In the genomic region with DNA sequence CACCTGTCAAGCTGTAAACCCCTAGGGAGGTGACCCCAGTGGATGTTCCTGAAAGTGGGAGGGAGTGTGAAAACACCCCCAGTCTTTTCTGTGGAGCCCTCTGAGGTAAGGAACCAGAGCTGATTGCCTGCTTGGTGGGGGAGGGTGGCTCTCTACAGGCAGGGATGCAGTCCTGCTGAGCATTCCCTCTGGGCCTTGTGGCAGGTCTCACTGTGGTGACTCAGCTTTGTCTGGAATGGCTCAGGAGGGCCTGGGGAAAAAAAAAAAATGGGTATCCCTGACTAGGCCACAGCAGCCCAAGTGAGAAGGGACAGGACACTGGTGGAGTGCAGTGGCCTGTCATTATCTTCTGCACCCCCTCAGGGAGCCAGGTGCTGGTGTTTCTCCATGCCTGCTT, we compare ENCODE assay signal across 9 mouse cellular contexts. TPM values are rescaled to one million over a fixed set of nuclear protein-coding genes. Genes with fewer than 3 reads are reported as not detected.
DNase-seq lines count a peak whose midpoint lies in the region; ATAC-seq and TF ChIP-seq lines count a peak whose summit lies in the region.
"Had no signal": no experiment of that assay in that cellular context is flagged by ENCODE, and none has a peak within 500 bp of the region (broad histone marks: within the 10 kb centered on the region; RNA-seq: fewer than 3 reads in every experiment).

No protein-coding gene starts in this region.

- no peaks in the 10 kb centered on the region for H3K27me3 ChIP-seq in kidney, postnatal 0 days (ENCODE audit: insufficient read depth, low read length)
- H3K27me3 ChIP-seq in limb, embryonic 13.5 days, result no peaks in the 10 kb centered on the region
- no peaks in the 10 kb centered on the region for H3K27me3 ChIP-seq in stomach, embryonic 15.5 days (replicated peaks)

- no peaks in the 10 kb centered on the region for H3K9me3 ChIP-seq in kidney, postnatal 0 days (replicated peaks; ENCODE audit: low read length)
- no peaks in the 10 kb centered on the region for H3K9me3 ChIP-seq in limb, embryonic 13.5 days
- H3K9me3 ChIP-seq in stomach, embryonic 15.5 days, result no peaks in the 10 kb centered on the region

- peak overlapping the region; percentile 57; the same call in 1 of the 2 replicates for H3K4me2 ChIP-seq in kidney, postnatal 0 days (ENCODE audit: low read length)
- peak overlapping the region; percentile 91 for H3K4me2 ChIP-seq in limb, embryonic 13.5 days (replicated peaks)
- peak overlapping the region; percentile 88 for H3K4me2 ChIP-seq in stomach, embryonic 15.5 days

- no peak overlapping the region for H3K27ac ChIP-seq in kidney, postnatal 0 days
- no peak overlapping the region for H3K27ac ChIP-seq in limb, embryonic 13.5 days
- H3K27ac ChIP-seq in stomach, embryonic 15.5 days, result peak overlapping the region; percentile 78

- no peak for DNase-seq in kidney, postnatal 0 days (ENCODE audit: low spot score)
- no peak for DNase-seq in kidney, adult 11 months
- DNase-seq in cerebellum, postnatal 14 days, result no peak
- DNase-seq in layer of hippocampus, adult 8-10 months (ENCODE audit: low spot score in 2 of 2), result no peak
- no peak for DNase-seq in gastrocnemius, postnatal 4 days (ENCODE audit: low spot score in 2 of 2)
- DNase-seq: gastrocnemius, postnatal 14 days had no signal

- TF ChIP-seq CTCF in kidney, postnatal 0 days (IDR thresholded peaks at IDR 0.05; ENCODE audit: low read depth), result no peak

- no peak overlapping the region for H3K4me3 ChIP-seq in kidney, postnatal 0 days (replicated peaks; ENCODE audit: low read depth, low read length)
- peak overlapping the region; percentile 82 for H3K4me3 ChIP-seq in limb, embryonic 13.5 days
- H3K4me3 ChIP-seq in stomach, embryonic 15.5 days (replicated peaks), result 0 out of 2 replicates have a peak overlapping the region, but pooled peaks have one; percentile 87

- peaks cover 7% of the 10 kb centered on the region; the same call in 1 of the 2 replicates for H3K36me3 ChIP-seq in kidney, postnatal 0 days (ENCODE audit: insufficient read depth, low read length)
- peaks cover 22% of the 10 kb centered on the region for H3K36me3 ChIP-seq in limb, embryonic 13.5 days
- H3K36me3 ChIP-seq in stomach, embryonic 15.5 days, result no peaks in the 10 kb centered on the region

- H3K9ac ChIP-seq in kidney, postnatal 0 days (ENCODE audit: low read depth, low read length), result no peak overlapping the region
- H3K9ac ChIP-seq in limb, embryonic 13.5 days, result peak overlapping the region; percentile 87
- no peak overlapping the region for H3K9ac ChIP-seq in stomach, embryonic 15.5 days

- ATAC-seq in kidney, postnatal 0 days (replicated peaks; ENCODE audit: low FRiP score, low read depth), result no peak
- peak; percentile 32 for ATAC-seq in erythroblast, adult 5-6 weeks (replicated peaks; ENCODE audit: low FRiP score, poor library complexity, severe bottlenecking)
- ATAC-seq in limb, embryonic 13.5 days (ENCODE audit: low FRiP score, low read depth), result no peak
- ATAC-seq in stomach, embryonic 15.5 days (ENCODE audit: insufficient read depth, low FRiP score, low read depth), result no peak

- peaks cover 12% of the 10 kb centered on the region for H3K4me1 ChIP-seq in kidney, postnatal 0 days (replicated peaks; ENCODE audit: insufficient read depth, low read length)
- H3K4me1 ChIP-seq in limb, embryonic 13.5 days, result peaks cover 21% of the 10 kb centered on the region
- H3K4me1 ChIP-seq in stomach, embryonic 15.5 days, result peaks cover 22% of the 10 kb centered on the region

RNA-seq across cellular contexts. Expression of a gene that starts 1.8 kb away (rescaled TPM):
- 22.4 and 25.1 TPM in 2 replicates for polyA plus RNA-seq in kidney, postnatal 0 days (2015; fragmentation: Nextera tagmentation; extraction: Ambion mirVana)
- 9.4 and 16.1 TPM in 2 replicates for total RNA-seq in erythroblast, adult 5-6 weeks (2015; ENCODE audit: low replicate concordance)
- 5.9 and 9.8 TPM in 2 replicates for total RNA-seq in erythroblast, adult 5-6 weeks (2017; ENCODE audit: low replicate concordance)
- 39.7 and 43.4 TPM in 2 replicates for polyA plus RNA-seq in limb, embryonic 13.5 days (2015; fragmentation: Nextera tagmentation; extraction: Ambion mirVana)
- polyA plus RNA-seq in stomach, embryonic 15.5 days (2015; fragmentation: Nextera tagmentation; extraction: Ambion mirVana), result 30.6 and 33.6 TPM in 2 replicates
- 10 to 100 TPM in 3 of 4 experiments, 1 to 10 TPM in 1; 9.5 to 13.3 (median 11.7) TPM for total RNA-seq in layer of hippocampus, adult 8-10 months (2022)
- 10 to 100 TPM; 15.5 to 17.6 TPM for total RNA-seq in gastrocnemius, postnatal 4 days (2021)

RNA-seq across cellular contexts. Expression of a gene that starts 29.6 kb away (rescaled TPM):
- 37.6 and 41.2 TPM in 2 replicates for polyA plus RNA-seq in kidney, postnatal 0 days (2015; fragmentation: Nextera tagmentation; extraction: Ambion mirVana)
- 0.38 TPM in 1 of 2 replicates, not detected in the other for total RNA-seq in erythroblast, adult 5-6 weeks (2015; ENCODE audit: low replicate concordance)
- 3.1 and 4.3 TPM in 2 replicates for total RNA-seq in erythroblast, adult 5-6 weeks (2017; ENCODE audit: low replicate concordance)
- polyA plus RNA-seq in limb, embryonic 13.5 days (2015; fragmentation: Nextera tagmentation; extraction: Ambion mirVana), result 39.4 and 41.6 TPM in 2 replicates
- polyA plus RNA-seq in stomach, embryonic 15.5 days (2015; fragmentation: Nextera tagmentation; extraction: Ambion mirVana), result 33.6 and 35.4 TPM in 2 replicates
- total RNA-seq in layer of hippocampus, adult 8-10 months (2022), result 10 to 100 TPM; 24.6 to 28.3 (median 26.9) TPM
- 10 to 100 TPM; 29.8 to 31.3 TPM for total RNA-seq in gastrocnemius, postnatal 4 days (2021)

RNA-seq across cellular contexts. Expression of a gene that starts 29.8 kb away (rescaled TPM):
- 159 and 169 TPM in 2 replicates for polyA plus RNA-seq in kidney, postnatal 0 days (2015; fragmentation: Nextera tagmentation; extraction: Ambion mirVana)
- total RNA-seq in erythroblast, adult 5-6 weeks (2015; ENCODE audit: low replicate concordance), result 51.5 and 85.9 TPM in 2 replicates
- total RNA-seq in erythroblast, adult 5-6 weeks (2017; ENCODE audit: low replicate concordance), result 51.9 and 74.4 TPM in 2 replicates
- 40.4 and 41.9 TPM in 2 replicates for polyA plus RNA-seq in limb, embryonic 13.5 days (2015; fragmentation: Nextera tagmentation; extraction: Ambion mirVana)
- 94.5 and 118 TPM in 2 replicates for polyA plus RNA-seq in stomach, embryonic 15.5 days (2015; fragmentation: Nextera tagmentation; extraction: Ambion mirVana)
- total RNA-seq in layer of hippocampus, adult 8-10 months (2022), result 10 to 100 TPM in 2 of 4 experiments, 1 to 10 TPM in 2; 7.0 to 23.0 (median 12.5) TPM
- 10 to 100 TPM; 25.5 to 38.0 TPM for total RNA-seq in gastrocnemius, postnatal 4 days (2021)

Comparison
In these comparisons a context has a peak if more than half of its experiments do, and no peak if none do; other contexts are left out.
1. RNA of a gene that starts 29.6 kb away (total RNA-seq): 29.8 to 31.3 TPM in gastrocnemius, postnatal 4 days and 24.6 to 28.3 TPM in layer of hippocampus, adult 8-10 months; 0.38 to 4.3 TPM in erythroblast, adult 5-6 weeks; every median in the first group is over 4 times any median in the second.
2. Peak in every context shown above with its lines, with median percentiles within 50 percentile points of each other: H3K4me2 ChIP-seq.